Mouse (Mus musculus): Measurements from ENCODE around the gene Tnfsf9. TPM values are rescaled to one million over a fixed set of nuclear protein-coding genes. Genes with fewer than 3 reads are reported as not detected.
A peak's percentile ranks its signal among the peaks of the same experiment; 100 is the strongest.
"Not testable (repeated sequence)": the region's sequence is repeated elsewhere in the genome, so short reads cannot be mapped to it uniquely, and the experiment has no call there.

Tnfsf9 gene
- total RNA-seq, 2 experiments from 2014 or later = 0.42 to 0.95 TPM

DNA sequence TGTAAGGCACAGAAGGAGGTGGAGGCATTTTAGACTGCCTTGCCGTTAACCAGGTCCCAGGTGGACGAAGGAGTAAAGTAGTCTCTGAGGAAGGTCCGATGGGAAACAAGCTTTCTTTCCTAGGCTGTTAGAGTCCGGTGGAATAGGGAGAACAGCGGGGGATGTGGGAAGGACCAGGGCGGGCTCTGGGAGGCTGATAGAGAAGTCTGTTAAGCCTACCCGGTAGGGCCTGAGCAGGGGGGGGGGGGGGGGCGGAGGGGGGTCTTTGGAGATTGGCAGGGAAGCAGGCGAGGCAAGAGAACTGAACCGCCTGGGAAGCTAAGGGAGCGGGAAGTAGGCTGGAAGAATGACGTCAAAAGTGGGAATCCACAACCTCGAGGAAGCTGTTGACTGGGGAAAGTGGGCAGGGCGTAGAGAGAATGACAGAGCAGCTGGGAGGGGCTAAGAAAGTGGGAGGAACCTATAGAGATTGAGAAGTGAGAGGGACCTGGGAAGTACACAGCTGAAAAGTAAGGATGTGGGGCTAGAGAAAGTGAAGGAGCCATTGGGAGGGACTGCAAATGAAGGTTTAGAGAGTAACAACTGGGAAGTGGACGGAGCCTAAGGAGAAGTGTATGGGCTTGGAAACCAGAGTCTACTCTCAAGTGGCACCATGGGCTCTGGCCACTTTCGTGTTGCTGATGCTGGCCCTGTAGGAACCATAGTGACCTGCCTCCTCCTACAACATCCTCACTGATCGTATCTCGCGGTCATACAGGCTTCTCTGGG, 9.1 kb upstream of the Tnfsf9 start:
- no peak for DNase-seq

DNA sequence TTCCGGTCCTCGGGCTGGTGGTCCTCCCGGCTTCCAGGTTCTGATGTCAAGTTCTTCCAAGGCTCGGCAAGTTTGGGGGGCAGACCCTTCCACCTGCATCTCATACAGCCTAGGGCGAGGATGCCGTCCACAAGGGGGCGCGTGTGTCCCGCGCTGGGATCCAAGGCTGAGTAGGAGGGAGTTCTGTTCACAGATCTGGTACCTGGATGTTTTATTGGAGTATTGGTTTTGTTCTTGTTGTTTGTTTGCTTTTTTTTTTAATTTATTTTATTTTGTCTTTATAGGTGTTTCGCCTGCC, 8.6 kb upstream of the Tnfsf9 start:
- peak; percentile 87 for DNase-seq

DNA sequence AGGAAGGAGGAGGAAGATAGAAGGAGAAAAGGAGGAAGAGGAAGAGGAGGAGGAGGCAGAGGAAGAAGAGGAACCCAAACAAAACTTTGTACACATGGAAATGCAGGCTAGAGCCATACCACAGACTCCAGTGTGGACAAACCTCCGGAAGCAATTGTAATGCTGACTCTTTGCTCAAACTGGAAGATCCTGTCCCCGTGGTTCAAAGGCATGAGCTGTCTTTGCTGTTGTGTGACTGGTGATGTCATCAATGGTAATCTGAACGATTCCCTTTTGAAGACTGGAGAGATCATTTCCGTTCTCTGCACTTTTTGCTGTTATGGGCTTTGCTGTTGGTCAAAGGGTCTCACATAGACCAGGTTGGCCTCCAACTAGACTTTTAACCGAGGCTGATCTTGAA, 6.8 kb upstream of the Tnfsf9 start:
- no peak for DNase-seq

DNA sequence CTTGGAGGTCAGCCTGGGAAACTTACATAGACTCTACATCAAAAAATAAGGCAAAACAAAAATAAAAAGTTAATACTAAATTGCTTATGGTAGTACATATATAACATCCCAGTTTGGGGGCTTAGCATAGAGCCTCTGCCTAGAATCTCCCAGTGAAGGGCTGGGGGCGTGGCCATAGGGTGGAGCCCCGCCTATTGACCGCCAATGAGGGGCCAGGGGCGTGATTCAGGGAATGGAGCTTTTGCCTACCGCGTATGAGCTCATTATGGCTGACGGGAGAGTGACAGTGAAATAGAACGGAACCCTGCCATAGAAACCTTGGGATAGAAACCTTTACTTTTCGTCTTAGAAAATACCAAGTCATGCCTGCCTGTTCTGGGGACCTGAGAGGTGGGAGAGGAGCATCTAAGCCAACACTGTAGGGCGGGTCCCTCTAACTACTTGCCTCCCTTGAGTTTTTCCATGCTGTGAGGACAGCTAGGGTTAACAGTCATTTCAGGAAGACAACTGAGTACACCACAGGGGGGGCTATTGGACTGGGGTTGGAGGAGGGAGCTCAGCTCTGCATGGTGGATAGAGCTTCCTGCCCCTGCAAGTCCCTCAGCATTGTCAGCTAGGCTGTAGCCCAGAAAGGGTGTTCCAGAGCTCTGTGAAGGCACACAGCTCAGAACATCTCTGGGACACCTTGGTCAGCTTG, 5.3 kb upstream of the Tnfsf9 start:
- DNase-seq = no peak

DNA sequence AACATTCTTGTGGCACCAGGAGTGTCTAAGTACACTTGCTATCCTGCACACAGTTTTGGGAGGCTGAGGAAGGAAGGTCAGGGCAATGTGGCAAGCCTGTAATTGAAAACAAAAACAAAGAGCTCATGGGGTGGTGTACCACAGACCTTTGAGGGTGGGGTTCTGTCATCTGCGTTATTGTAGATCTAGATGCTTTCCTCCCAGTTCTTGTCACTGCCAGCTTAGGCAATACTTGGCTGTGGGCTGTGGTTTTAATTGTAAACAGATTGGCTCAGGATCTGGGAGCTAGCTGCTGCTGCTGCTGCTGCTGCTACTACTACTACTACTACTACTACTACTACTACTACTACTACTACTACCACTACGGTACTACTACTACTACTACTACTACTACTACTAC, 2.8 kb upstream of the Tnfsf9 start:
- no peak for DNase-seq

DNA sequence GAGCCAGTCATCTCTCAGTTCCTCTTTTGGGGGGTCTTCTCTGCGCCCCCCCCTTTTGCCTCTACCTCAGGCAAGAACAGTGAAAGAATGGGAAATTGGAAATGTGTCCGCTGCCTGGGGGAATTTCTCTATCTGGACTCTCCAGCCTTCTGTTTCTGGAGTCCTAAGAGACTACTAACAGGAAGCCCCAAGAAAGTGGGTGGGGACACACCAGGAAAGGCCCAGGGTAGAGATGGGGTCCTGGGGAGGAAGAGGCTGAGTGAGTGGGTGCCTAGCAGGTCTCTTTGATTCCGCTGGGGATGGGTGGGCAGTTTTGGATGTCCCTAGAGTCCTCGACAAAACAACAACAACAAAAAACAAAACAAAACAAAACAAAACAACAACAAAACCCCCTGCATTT, 629 bp upstream of the Tnfsf9 start:
- DNase-seq = no peak

DNA sequence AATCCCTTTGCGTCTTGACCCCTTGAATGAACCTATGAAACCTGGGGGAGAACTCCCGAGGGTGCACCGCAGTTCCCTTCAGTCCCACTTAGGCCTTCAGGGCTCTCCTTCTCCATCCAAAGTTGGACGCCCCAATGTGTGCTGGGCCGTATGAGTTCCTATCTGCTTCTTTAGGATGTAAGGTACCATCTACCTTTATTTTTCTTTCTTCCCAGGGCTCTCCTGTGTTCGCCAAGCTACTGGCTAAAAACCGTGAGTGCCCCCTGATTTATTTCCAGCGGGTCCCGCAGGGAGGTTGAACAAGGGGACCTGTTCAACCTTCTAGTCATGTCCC, 877 bp downstream of the Tnfsf9 start:
- no peak for DNase-seq

DNA sequence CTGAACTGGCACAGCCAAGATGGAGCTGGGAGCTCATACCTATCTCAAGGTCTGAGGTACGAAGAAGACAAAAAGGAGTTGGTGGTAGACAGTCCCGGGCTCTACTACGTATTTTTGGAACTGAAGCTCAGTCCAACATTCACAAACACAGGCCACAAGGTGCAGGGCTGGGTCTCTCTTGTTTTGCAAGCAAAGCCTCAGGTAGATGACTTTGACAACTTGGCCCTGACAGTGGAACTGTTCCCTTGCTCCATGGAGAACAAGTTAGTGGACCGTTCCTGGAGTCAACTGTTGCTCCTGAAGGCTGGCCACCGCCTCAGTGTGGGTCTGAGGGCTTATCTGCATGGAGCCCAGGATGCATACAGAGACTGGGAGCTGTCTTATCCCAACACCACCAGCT, 1.9 kb downstream of the Tnfsf9 start:
- no peak for DNase-seq

DNA sequence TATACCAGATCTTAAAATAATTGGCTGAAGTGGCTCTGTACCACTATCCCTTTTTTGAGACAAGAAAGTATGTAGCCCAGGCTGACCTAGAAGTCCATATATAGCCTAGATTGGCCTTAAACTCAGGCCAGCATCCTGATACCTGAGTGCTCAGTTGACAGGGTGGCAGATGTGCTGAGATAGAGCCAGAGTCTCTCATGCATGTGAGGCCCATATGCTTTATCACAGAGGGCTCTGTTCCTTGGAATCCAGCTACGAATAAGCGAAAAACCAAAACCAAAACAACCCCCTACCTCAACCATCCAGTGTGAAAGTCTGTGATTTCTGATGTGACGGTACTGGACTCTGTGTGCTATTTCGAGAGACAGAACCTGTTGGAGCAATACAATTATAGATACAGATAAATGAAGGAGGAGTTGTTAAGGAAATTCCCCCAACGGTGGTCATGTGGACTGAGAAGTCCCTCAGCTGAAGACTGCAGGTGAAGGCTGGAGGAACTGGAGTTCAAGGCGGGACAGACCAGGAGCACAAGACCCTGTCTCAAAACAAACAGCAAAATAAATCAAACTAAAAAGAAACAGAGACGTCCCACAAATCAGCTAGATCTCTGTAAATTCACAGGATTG, 3.0 kb downstream of the Tnfsf9 start:
- no peak for DNase-seq

DNA sequence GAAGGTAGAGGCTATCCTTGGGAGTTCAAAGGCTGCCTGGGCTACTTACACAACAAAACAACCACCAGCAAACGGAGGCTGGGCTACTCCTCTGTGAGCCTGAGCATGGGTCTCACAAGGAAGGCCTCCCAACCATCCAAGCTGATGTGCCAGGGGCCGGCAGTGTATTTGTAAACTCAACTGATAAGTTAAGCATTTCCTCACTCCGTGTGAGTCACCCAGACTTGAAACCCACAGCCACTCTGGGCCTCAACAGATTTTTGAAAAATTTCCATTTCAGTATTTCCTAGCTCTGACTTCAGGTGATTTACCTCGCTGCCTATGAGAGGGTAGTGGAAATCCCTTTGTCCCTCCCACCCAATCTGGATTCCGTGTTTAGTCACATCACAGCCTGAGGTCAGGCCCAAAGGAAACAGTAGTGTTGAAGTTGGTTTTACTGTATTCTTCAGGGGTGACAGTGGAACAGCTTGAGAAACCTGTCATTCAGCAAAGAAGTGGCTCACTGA, 3.6 kb downstream of the Tnfsf9 start:
- DNase-seq = no peak

DNA sequence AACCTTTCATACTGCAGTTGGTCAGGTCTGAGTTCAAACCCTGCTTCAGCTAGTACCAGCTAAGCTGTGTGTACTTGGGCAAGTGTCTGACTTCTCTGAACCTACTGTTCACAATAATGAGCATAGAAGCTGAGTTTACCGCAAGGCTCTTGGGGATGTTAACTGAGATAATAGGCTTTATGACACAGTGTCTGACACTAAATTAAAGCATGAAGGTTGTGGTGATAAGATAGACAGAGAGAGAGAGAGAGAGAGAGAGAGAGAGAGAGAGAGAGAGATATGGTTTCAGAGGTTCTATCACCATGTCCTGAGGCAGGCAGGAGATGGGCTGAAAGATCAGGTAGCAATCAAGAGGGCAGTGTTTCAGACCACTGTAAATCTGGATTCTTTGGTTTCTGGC, 4.9 kb downstream of the Tnfsf9 start:
- DNase-seq = no peak

DNA sequence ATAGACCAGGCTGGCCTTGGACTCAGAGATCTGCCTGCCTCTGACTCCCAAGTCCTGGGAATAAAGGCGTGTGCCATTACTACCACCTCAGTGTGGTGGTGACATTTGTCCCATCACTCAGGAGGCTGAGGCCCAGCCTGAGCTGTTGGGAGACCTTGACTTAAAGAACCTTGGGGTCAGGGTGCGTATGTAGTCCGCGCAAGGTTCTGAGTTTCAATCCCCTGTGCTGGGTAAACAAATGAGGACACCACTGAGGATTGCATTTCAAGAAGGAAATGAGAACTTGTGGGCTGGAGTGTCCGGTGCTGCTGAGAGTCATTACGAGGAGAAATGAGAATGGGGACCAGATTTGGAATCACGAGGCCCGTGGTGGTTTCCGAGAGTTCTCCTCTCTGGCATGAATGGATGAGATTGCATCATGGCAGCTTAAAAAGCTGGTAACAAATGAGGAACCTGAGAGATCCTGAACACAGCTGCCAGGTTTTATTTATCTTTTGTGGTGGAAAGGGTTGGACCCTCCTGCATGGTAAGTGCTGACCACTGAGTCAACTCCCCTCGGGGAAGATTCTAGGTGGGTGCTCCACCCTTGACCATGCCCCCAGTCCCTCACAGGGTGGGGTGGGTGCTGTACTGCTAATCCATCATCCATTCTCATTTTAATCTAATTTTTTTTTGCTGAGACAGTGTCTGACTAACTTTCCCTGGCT, 7.8 kb downstream of the Tnfsf9 start:
- DNase-seq = no peak

DNA sequence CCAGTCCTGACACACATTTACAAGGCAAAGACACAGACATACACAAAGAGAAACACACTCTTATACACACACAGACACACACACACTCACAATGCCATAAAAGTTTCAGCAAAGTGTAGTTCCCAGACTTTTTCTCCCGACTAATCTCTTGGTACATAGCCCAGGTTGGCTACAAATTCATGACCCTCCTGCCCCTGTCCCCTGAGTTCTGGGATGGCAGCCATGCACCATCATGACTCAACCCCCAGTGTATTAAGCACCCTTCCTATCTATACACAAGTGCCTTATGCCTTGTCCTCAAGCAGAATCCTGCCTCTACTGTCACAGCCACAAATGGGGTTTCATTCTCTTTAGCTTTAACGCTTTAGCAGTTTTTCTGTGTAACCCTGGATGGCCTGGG, 11.7 kb downstream of the Tnfsf9 start:
- no peak for DNase-seq

DNA sequence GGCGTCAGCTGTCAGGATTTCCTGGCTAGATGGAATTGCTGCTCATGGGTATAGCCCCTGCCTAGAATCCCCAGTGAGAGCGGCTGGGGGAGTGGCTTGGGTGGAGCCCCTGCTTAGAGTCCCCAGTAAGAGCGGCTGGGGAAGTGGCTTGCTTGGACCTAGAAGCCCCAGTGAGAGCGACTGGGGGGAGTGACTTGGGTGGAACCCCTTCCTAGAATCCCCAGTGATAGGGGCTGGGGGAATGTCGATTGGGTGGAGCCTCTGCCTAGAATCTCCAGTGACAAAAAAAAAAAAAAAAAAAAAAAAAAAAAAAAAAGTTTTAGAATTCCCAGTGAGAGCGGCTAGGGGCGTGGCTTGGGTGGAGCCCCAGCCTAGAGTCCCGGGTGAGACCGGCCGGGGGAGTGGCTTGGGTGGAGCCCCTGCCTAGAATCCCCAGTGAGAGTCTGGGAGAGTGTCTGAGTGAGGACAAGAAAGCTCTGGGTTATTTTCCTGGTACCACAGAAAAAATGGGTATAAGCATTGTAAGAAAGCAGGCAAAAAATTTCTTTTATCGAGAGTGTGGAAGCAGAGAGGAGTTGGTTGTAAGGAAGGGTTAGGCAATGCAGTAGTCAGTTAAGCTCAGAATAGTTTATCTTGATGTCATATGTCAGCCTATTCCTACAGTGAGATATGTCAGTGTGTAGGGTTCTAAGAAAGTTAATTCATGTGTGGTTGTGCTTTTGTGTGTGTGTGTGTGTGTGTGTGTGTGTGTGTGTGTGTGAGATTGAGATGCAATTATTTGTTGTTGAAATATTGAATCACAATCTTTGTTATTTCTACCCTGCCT, 13.6 kb downstream of the Tnfsf9 start:
- DNase-seq = peak; percentile 36

DNA sequence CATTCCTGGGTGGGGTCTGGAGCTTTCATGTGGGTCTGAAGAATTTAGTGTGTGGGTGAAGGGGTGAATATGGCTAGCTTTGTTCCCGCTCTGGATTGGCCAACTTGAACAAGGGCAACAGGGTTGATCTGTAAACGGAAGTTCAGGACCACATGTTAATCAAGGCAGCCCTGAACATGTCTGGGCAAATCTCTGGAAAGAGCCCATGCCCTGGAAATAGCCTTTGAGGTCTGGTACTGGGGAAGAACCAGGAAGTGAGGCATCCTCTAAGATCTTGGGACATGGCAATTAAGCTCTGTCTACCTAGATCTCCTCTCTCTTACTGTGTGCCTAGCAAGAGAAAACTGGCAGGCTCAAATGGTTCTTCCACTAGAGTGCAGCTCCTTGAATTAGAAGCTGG, 16.7 kb downstream of the Tnfsf9 start:
- no peak for DNase-seq

DNA sequence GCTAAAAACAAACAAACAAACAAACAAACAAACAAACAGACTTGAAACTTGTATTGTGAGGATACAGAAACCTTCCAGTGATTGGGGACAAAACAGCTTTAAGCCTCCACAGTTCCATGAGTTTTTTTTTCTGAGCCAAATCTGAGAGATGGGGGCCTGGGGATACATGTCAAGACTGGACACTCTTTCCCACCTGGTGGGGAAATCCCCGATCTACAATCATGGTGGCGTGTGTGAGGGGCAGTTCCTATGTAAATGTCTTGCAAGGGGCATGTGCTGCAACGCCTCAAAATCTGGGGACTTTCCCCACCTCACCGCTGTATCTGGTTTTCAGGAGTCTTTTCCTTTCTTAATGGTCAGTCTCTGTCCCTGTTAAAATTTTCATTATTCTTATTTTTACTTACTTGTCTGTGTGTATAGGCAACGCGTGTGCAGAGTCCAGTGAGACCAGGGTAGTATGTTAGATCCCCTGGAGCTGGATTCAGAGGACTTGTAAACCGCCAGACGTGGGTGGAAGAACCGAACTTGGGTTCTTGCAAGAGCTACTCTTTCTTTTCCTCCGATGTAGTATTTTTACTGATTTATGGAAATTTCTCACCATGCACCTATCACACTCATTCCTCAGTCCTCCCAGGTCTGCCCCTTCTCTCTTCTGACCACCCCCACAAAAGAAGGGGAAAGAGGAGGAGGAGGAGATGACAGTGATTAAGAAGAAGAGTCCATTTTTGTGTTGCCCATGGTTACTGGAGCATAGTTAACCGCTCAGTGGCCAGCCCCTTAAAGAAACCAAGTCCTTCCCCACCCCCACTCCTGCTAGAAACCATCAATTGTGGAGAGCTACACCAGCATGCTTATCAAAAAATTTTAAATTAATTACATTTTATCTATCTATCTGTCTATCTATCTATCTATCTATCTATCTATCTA, 18.3 kb downstream of the Tnfsf9 start:
- no peak for DNase-seq

DNA sequence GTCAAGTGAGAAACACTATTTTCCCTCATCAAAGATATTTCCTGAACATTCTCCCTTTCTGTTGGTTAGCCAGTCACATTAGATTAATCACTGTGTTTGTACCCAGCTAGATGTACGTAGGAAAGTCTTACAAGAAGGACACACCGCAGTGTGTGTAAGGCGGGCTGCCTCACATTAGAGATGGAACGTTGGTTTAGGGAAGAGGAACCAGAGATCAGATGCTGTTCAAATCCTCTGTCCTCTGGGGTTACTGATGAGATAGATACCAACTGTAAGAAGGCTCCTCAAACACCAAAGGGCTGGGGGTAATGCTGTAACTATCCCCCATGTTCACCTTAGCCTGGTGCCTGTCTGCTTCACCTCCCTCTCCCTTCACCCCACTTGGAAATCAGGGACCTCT, 19.7 kb downstream of the Tnfsf9 start:
- DNase-seq = no peak

DNA sequence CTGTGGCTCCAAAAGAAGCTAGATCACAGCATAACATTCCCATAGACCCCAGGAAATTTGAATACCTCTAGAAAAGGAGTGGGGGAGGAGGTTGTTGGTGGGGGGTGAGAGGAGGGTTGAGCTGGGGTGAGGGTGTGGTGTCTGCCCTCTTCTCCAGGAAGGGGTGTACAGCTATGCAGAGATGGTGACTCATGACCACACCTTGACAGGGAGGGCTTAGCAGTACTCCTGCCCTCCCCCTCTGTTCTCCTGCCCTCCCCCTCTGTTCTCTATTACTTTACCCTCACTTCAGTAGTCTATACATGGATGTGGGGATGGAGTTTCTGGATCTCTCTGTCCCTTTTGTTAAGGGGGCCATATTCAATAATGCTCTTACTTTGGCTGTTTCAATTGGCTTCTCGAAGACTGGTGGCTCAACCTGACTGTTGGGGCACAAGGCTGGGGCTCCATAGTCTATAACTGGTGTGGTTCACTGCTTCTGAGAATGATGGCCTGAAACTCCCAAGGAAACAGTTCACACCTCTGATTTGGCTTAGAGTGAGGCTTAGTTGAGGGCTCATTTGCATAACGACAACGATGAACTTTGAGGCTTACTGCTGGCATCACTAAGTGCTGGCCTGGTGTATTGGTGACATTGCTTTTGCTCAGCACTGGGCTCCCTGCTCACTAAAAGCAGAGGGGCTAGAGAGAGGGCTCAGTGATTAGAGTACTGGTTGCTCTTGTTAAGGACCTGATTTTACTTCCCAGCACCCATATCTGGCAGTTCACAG, 20.9 kb downstream of the Tnfsf9 start:
- DNase-seq = no peak

DNA sequence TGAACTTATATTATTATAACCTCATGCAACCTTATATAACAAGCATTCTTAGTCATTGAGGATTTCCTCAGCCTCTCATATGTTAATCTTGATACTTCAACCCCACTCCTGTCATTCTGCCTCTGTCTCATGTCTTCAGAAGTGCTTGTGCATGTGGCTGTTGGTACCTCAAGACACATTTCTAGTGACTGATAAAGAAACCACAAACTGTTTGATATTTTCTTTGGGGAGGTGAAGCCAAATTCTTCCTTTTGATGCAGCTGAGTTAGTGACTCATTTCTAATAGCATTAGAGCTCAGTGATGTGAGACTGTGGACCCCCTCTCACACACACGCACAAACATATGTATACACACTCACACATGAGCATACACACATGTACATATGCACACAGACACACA, 26.7 kb downstream of the Tnfsf9 start:
- no peak for DNase-seq

DNA sequence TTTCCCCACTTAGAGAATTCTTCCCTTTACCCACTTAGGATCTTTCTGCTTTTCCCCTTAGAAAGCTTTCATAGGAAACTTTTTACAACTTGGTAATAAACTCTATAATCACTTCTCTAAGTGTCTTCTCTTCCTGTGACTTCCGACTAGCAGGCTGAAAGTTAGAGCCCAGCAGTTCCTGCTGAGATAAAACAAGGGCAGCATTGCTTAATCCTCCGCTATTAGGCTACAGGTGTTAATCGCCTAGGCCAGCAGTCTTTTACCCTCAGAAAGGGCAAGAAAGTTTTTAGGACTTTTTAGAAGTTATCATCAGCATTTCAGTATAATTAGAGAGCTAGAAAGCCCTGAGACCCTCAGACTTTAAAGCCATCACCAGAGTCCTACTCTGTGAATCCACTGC, 28.9 kb downstream of the Tnfsf9 start:
- DNase-seq = not testable (repeated sequence)
